Mouse (Mus musculus) ES-E14 (cell line): ENCODE results near the gene Vps53.

Source experiments
- CHD2 ChIP-seq: IDR thresholded peaks from 2 replicates; pipeline ENCODE4 v1.6.1; 2014; ENCODE audit warnings: mild to moderate bottlenecking, low read depth, low read length, inconsistent platforms
- HCFC1 ChIP-seq: IDR thresholded peaks from 2 replicates; pipeline ENCODE4 v1.6.1; 2012; ENCODE audit warnings: low read length, inconsistent platforms, borderline replicate concordance; ENCODE audit not compliant: insufficient read depth
- MAFK ChIP-seq: IDR thresholded peaks from 2 replicates; pipeline ENCODE4 v1.6.1; 2014; ENCODE audit warnings: mild to moderate bottlenecking, low read depth, low read length, inconsistent platforms; ENCODE audit not compliant: insufficient read depth
- ZC3H11A ChIP-seq: IDR thresholded peaks from 2 replicates; pipeline ENCODE4 v1.6.1; 2012; ENCODE audit warnings: low read depth, mild to moderate bottlenecking, inconsistent platforms, low read length, borderline replicate concordance
- ZNF384 ChIP-seq: IDR thresholded peaks from 2 replicates; pipeline ENCODE4 v1.6.1; 2012; ENCODE audit warnings: low read depth, low read length, inconsistent platforms

GRCm38 (mm10) chr11:76166657-76167056 lies 12.8 kb downstream of the Vps53 start:
- TF ChIP-seq CHD2 (no peak), ZNF384 (no peak), HCFC1 (no peak), ZC3H11A (no peak), MAFK (no peak)
